Mouse (Mus musculus) naive thymus-derived CD4-positive, alpha-beta T cell, adult 2 months (primary cell): ENCODE measurements around the gene Scarb1.

Experiments
- DNase-seq: peaks from one replicate; pipeline ENCODE4 v3.0.0-alpha.2; 2011; ENCODE audit warnings: low read depth

Gene Scarb1

GRCm38 (mm10) chr5:125305229-125306081 lies 35.4 kb downstream of the Scarb1 start:
- no peak for DNase-seq

- DNase-seq: no peak
Observed at GRCm38 (mm10) chr5:125304245-125304856, 36.5 kb downstream of the Scarb1 start.

GRCm38 (mm10) chr5:125303055-125303454 lies 37.8 kb downstream of the Scarb1 start:
- DNase-seq: no peak

GRCm38 (mm10) chr5:125298234-125298633 lies 42.7 kb downstream of the Scarb1 start:
- DNase-seq: no peak

- DNase-seq: no peak
Observed at GRCm38 (mm10) chr5:125297171-125297570, 43.7 kb downstream of the Scarb1 start.

DNA sequence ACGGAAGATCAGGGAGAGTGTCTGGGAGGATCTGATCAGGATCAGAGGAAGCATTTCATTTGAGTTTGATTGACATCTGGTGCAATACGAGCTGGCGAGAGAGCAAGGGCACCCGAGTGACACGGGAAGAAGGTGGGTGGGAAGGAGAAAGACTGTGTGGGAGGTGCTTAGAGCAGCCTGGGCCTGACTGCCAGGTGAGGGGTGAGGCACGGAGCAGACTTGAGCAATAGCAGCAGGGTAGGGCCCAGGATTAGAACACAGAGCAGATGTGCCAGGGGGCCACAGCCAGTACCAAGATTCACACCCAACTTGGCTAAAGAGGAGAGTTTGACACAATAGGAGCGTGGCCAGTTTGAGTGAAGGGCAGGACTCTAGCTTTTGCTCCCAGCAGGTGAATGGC lies 47.9 kb downstream of the Scarb1 start:
- DNase-seq: no peak

DNA sequence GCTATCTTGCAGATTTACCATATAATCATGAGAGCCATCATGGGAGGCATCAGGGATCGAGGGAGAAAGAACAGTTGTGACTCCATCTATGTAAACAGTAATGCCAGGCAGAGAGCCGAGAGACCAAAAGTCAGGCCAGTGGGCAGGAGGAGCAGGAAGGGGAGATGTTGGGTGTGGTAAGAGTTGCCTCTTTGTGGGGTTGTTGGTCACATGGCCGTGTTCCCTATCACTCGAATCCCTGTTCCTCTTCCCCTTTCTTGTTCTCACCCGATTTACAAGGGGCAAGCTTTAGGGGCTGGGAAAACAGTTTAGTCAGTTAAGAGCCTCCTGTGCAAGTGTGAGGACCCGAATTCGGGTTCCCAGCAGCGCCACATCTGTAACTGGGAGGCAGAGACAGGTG lies 49.0 kb downstream of the Scarb1 start:
- DNase-seq: no peak

DNA sequence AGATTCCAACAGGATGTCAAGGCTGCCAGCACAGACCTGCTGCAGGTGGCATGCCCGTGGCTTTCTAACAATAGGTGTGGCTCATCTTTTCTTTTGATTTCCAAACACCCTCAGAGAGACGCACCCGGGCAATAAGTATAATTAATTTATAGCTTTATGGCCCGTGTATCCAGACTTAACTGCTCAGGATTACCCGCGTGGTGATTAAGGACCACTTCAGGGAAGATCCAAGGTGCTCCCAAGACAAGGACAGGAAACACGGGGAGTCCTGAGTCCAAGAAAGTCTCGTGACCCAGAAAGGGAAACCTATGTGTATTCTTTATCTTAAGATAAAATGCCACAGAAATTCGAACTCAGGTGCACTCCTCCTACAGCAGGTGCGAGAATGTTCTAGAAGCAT lies 49.5 kb downstream of the Scarb1 start:
- no peak for DNase-seq

GRCm38 (mm10) chr5:125287053-125287655 lies 53.7 kb downstream of the Scarb1 start:
- DNase-seq: no peak

DNA sequence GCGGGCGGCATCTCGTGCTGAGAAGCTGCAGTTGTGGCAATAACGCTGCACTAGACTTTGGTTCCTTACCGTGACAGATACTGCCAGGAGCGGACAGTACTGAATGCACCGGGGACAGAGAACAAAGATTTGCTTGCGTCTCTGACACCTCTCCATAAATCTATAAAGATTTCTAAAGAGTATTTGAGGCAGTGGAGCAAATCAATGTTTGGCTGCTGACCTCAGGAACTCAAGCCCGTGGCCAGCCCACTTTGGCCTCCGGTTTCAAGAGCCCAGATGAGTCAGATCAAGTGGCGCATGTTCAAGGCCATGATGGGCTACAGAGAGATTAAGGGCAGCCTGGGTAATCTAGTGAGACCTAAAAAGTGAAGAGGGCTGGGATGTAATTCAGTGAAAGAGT lies 54.8 kb downstream of the Scarb1 start:
- no peak for DNase-seq

DNA sequence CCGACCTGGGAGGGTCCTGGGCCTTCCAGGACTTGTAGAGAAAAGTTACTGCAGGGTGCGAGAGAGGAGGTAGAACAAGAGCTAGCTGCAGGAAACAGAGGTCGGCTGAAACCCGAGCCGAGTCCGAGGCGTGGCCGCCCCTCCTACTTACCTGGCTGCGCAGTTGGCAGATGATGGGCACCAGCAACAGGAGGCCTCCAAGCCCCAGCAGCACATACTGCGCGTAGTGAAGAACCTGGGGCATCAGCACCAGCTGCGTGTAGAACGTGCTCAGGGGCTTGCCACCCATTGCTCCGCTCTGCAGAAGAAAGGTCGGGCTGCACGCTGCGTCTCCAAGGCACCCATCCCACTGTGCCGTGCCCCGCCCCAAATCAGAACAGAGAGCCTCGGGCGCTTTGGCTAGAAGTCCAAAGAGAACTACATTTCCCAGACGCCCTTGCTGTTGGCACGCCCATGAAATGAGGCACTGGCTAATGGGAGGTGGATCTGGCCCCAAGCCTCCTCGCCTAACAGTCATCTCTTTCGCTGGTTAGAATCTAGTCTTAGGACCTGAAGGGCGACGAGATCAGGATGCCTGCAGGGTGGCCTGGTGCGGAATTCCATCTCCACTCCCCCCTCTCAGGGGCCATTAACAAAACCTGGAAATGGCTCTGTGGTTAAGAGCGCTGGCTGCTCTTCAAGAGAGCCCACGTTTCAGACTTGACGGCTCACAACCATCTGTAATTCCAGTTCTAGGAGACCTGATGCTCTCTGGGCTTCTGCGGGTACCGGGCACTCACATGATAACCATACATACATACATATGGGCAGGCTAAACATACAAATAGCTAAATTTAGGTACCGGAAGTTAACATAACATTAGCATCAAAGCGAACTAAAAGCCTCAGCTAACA lies 56.9 kb downstream of the Scarb1 start:
- DNase-seq: no peak

DNA sequence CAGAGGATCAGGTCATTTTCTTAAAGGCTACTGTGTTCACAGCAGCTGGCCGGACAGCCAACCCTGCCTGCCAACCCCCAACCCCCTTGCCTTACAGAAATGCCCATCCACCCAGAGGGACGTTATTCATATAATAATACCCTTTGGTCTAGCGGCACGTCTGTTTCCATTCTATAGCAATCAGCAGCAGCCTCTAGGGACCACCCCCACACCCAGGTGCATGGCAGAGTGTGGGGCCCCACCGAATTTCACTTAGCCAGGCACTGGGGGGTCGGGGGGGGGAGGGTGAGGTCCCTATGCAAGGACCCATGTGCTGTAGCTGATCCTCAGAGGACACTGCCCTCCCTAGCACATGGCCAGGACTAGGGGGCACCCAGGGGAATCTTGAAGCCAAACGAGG lies 61.7 kb downstream of the Scarb1 start:
- no peak for DNase-seq

- DNase-seq: peak; percentile 60
Observed at GRCm38 (mm10) chr5:125278314-125278713, 62.6 kb downstream of the Scarb1 start.

- no peak for DNase-seq
Observed at GRCm38 (mm10) chr5:125277313-125277712, 63.6 kb downstream of the Scarb1 start.

- no peak for DNase-seq
Observed at GRCm38 (mm10) chr5:125276765-125277164, 64.1 kb downstream of the Scarb1 start.

DNA sequence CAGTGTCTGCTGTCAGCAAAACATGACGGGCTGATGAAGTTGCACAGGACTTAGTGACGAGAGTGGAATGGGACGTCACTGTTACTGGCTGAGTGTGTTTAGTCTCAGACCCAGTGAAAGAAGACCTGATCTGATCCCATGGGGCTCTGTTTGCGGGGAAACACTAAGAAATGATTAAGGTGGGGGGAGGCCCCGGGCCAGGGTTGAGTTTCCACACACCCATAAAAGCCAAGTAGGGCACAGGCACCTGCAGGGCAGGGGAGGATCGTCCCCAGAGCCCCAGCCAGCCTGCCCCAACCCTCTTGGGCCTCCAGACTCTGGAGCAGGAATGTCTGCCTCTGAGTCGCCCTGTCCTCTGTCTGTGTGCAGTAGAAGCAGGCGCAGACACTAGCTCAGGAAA lies 65.6 kb downstream of the Scarb1 start:
- DNase-seq: no peak

DNA sequence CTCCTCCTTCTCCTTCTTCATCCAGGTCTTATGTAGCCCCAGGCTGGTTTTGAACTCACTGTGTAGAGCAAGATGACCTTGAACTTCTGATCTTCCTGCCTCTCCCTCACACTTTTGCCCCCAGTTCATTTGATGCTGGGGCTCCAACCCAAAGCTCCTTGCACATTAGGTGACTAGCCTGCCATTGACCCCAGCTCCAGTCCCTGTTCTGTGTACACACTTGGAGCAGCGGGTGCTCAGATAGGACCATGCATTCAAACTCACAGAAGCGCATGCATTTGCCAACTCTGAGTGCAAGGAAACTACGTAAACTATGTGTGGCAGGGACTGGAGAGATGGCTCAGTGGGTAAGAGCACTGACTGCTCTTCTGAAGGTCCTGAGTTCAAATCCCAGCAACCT lies 66.1 kb downstream of the Scarb1 start:
- DNase-seq: no peak

GRCm38 (mm10) chr5:125274182-125274581 lies 66.7 kb downstream of the Scarb1 start:
- no peak for DNase-seq

GRCm38 (mm10) chr5:125273666-125274109 lies 67.2 kb downstream of the Scarb1 start:
- peak; percentile 61 for DNase-seq

DNA sequence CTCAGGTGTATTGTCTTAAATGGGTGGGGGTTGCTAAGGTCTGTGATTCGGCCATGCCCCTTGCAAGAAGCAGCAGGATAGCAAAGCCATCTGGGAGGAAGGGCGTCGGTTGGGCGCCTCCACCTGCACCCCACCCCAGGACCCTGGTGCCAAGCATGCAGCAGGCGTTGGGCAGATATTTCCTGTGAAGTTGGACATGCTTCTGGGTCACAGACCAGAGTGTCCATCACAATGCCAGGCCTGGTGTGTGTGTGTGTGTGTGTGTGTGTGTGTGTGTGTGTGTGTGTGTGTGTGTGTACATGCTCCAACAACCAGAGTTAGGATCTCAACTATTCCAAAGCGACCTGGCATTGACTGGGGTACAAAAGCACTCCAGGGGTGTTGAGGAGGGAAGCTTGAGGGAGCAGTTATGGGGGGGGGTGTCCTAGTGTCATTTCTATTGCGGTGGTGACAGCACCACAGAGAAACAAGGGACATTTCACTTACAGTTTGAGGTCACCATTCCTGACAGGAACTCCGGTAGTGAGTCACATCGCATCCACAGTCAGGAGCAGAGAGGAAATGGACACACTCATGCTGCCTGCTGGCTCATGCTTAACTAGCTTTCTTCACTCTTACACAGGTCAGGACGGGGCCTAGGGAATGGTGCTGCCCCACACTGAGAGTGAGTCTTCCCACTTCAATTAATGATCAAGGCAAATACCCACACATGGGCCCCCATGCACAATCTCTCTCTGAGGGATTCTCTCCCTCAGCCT lies 68.5 kb downstream of the Scarb1 start:
- DNase-seq: peak; percentile 13

- DNase-seq: peak; percentile 86
Observed at GRCm38 (mm10) chr5:125271531-125272203, 69.2 kb downstream of the Scarb1 start.
